Mouse (Mus musculus) gastrocnemius, postnatal 14 days (tissue): ENCODE data around the gene Nfix. TPM values are rescaled to one million over a fixed set of nuclear protein-coding genes. Genes with fewer than 3 reads are reported as not detected.
"Not testable (repeated sequence)": the region's sequence is repeated elsewhere in the genome, so short reads cannot be mapped to it uniquely, and the experiment has no call there.

Source experiments
- DNase-seq: peaks from one replicate; pipeline ENCODE4 v3.0.0; 2021; ENCODE audit warnings: mixed read lengths
- intact Hi-C: fragments of 180-260 bp; cut with DNase I; formaldehyde crosslinking; loops from one replicate; pipeline ENCODE4 v1.15.1; 2025; ENCODE audit warnings: low total_unique reads
- total RNA-seq, 2 experiments: library from RNA; stranded (reverse); gene quantifications; 2 replicates each; pipeline ENCODE4 v1.2.3; 2021

The Nfix gene
- total RNA-seq, 2 experiments from 2014 or later: 531 to 566 TPM

GRCm38 (mm10) chr8:84698929-84699401 lies 101.2 kb downstream of the Nfix start:
- intact Hi-C loops: no loop called here

GRCm38 (mm10) chr8:84698288-84698687 lies 101.9 kb downstream of the Nfix start:
- intact Hi-C loops: no loop called here
- no peak for DNase-seq

More at GRCm38 (mm10) chr8:84698929-84699401, 101.2 kb downstream of the Nfix start:
- DNase-seq: peak; percentile 72

- intact Hi-C loops: no loop called here
- peak; percentile 58 for DNase-seq
Observed at GRCm38 (mm10) chr8:84697166-84698130, 102.7 kb downstream of the Nfix start.

- no peak for DNase-seq
- intact Hi-C loops: no loop called here
Observed at GRCm38 (mm10) chr8:84695140-84695539, 105.0 kb downstream of the Nfix start.

GRCm38 (mm10) chr8:84693332-84693731 lies 106.8 kb downstream of the Nfix start:
- intact Hi-C loops: no loop called here
- no peak for DNase-seq

- DNase-seq: peak; percentile 88
- intact Hi-C loops: no loop called here
Observed at GRCm38 (mm10) chr8:84689091-84689915, 110.8 kb downstream of the Nfix start.

- intact Hi-C loops: no loop called here
Observed at GRCm38 (mm10) chr8:84687705-84688100, 112.4 kb downstream of the Nfix start, which contains the start of gene Nacc1. Nacc1 (minus strand) TSS chr8:84687862.

GRCm38 (mm10) chr8:84687003-84687704 lies 113.0 kb downstream of the Nfix start:
- intact Hi-C loops: no loop called here
- no peak for DNase-seq

More at GRCm38 (mm10) chr8:84687705-84688100, 112.4 kb downstream of the Nfix start, which contains the start of gene Nacc1:
- peak; percentile 92 for DNase-seq

- DNase-seq: no peak
- intact Hi-C loops: no loop called here
Observed at GRCm38 (mm10) chr8:84686191-84687002, 113.7 kb downstream of the Nfix start, which contains the start of gene Trmt1. Trmt1 (plus strand) TSS chr8:84686307.

GRCm38 (mm10) chr8:84684537-84684936 lies 115.6 kb downstream of the Nfix start:
- intact Hi-C loops: loop anchor here (2.0 kb wide), 1 partner anchor 16 kb away; no protein-coding TSS in a partner anchor
- DNase-seq: no peak

GRCm38 (mm10) chr8:84682257-84682656 lies 117.9 kb downstream of the Nfix start:
- DNase-seq: no peak
- intact Hi-C loops: no loop called here

GRCm38 (mm10) chr8:84681476-84681875 lies 118.7 kb downstream of the Nfix start:
- DNase-seq: no peak
- intact Hi-C loops: no loop called here

- no peak for DNase-seq
- intact Hi-C loops: no loop called here
Observed at GRCm38 (mm10) chr8:84677305-84677704, 122.8 kb downstream of the Nfix start.

GRCm38 (mm10) chr8:84670295-84671006 lies 129.7 kb downstream of the Nfix start:
- intact Hi-C loops, DNase-seq: not testable (repeated sequence)

- no peak for DNase-seq
- intact Hi-C loops: loop anchor here (2.0 kb wide), 1 partner anchor 16 kb away; no protein-coding TSS in a partner anchor
Observed at GRCm38 (mm10) chr8:84668731-84669485, 131.2 kb downstream of the Nfix start.

- DNase-seq: no peak
- intact Hi-C loops: loop anchor here (2.0 kb wide), 1 partner anchor 17 kb away; no protein-coding TSS in a partner anchor
Observed at GRCm38 (mm10) chr8:84668081-84668480, 132.1 kb downstream of the Nfix start.

GRCm38 (mm10) chr8:84665385-84665893 lies 134.7 kb downstream of the Nfix start:
- intact Hi-C loops: no loop called here
- DNase-seq: no peak
